Mouse (Mus musculus) olfactory bulb, adult 2 months (tissue): ENCODE measurements around the gene Rims4.

Experiments
- CTCF ChIP-seq: fragments of 200-500 bp; IDR thresholded peaks from 2 replicates; pipeline ENCODE4 v1.5.1; 2012; ENCODE audit warnings: low read depth, mild to moderate bottlenecking, low read length, moderate library complexity; ENCODE audit not compliant: insufficient read depth
- POLR2A ChIP-seq: fragments of 200-500 bp; IDR thresholded peaks from 2 replicates; pipeline ENCODE4 v1.6.1; 2012; ENCODE audit warnings: mild to moderate bottlenecking, low read depth, low read length, moderate library complexity; ENCODE audit not compliant: insufficient read depth

GRCm38 (mm10) chr2:163897026-163897425 lies 21.5 kb downstream of the Rims4 start:
- TF ChIP-seq CTCF = no peak
- TF ChIP-seq POLR2A = no peak
